Mouse (Mus musculus): ENCODE data around the gene Per3. TPM values are rescaled to one million over a fixed set of nuclear protein-coding genes. Genes with fewer than 3 reads are reported as not detected.
"Not testable (repeated sequence)": the region's sequence is repeated elsewhere in the genome, so short reads cannot be mapped to it uniquely, and the experiment has no call there.

Per3 gene
- polyA plus RNA-seq, 1 experiment from 2014 or later = 6.9 TPM

- no peak for ATAC-seq (replicated peaks; ENCODE audit: extremely low read depth, insufficient read depth, low FRiP score)
- peak overlapping the region; percentile 80 for H3K4me3 ChIP-seq (ENCODE audit: low read length)
- peaks cover 7% of the 10 kb centered on the region; the same call in 1 of the 2 replicates for H3K36me3 ChIP-seq (ENCODE audit: control insufficient read depth, insufficient read depth)
- 0 out of 2 replicates have a peak overlapping the region, but pooled peaks have one; percentile 51 for H3K9ac ChIP-seq (ENCODE audit: low read length)
- WGBS = 3% methylated on average over 21 of the region's 21 CpGs
- H3K4me2 ChIP-seq (ENCODE audit: low read depth, low read length) = peak overlapping the region; percentile 99
- no peak overlapping the region for H3K27ac ChIP-seq (ENCODE audit: low read length)
- H3K9me3 ChIP-seq (replicated peaks; ENCODE audit: control insufficient read depth, low read length) = no peaks in the 10 kb centered on the region
- H3K4me1 ChIP-seq (ENCODE audit: control insufficient read depth, insufficient read depth, low read length) = peaks cover 19% of the 10 kb centered on the region
- no peaks in the 10 kb centered on the region for H3K27me3 ChIP-seq (ENCODE audit: control insufficient read depth, insufficient read depth, low read length)
These were observed 592 bp upstream of the Per3 start for GRCm38 (mm10) chr4:151044944-151045570.

- H3K4me1 ChIP-seq (ENCODE audit: control insufficient read depth, insufficient read depth, low read length) = peaks cover 19% of the 10 kb centered on the region
- peak overlapping the region; percentile 99 for H3K4me2 ChIP-seq (ENCODE audit: low read depth, low read length)
- no peaks in the 10 kb centered on the region for H3K27me3 ChIP-seq (ENCODE audit: control insufficient read depth, insufficient read depth, low read length)
- no peak overlapping the region for H3K27ac ChIP-seq (ENCODE audit: low read length)
- no peak overlapping the region; the same call in 1 of the 2 replicates for H3K9ac ChIP-seq (ENCODE audit: low read length)
- no peaks in the 10 kb centered on the region for H3K9me3 ChIP-seq (replicated peaks; ENCODE audit: control insufficient read depth, low read length)
- 0 out of 2 replicates have a peak, but pooled peaks cover 3% of the 10 kb centered on the region for H3K36me3 ChIP-seq (ENCODE audit: control insufficient read depth, insufficient read depth)
- WGBS = 48% methylated on average over 5 of the region's 5 CpGs
- ATAC-seq (replicated peaks; ENCODE audit: extremely low read depth, insufficient read depth, low FRiP score) = no peak
- peak overlapping the region; percentile 80 for H3K4me3 ChIP-seq (ENCODE audit: low read length)
These were observed 1.2 kb downstream of the Per3 start for GRCm38 (mm10) chr4:151043281-151043680.

GRCm38 (mm10) chr4:151041506-151041905 is 3.0 kb downstream of the Per3 start:
- H3K9ac ChIP-seq (ENCODE audit: low read length) = no peak overlapping the region
- H3K36me3 ChIP-seq (ENCODE audit: control insufficient read depth, insufficient read depth) = no peaks in the 10 kb centered on the region
- H3K27me3 ChIP-seq (ENCODE audit: control insufficient read depth, insufficient read depth, low read length) = no peaks in the 10 kb centered on the region
- H3K4me3 ChIP-seq (ENCODE audit: low read length) = no peak overlapping the region
- H3K9me3 ChIP-seq (replicated peaks; ENCODE audit: control insufficient read depth, low read length) = no peaks in the 10 kb centered on the region
- no peak for ATAC-seq (replicated peaks; ENCODE audit: extremely low read depth, insufficient read depth, low FRiP score)
- H3K4me1 ChIP-seq (ENCODE audit: control insufficient read depth, insufficient read depth, low read length) = peaks cover 19% of the 10 kb centered on the region
- 0 out of 2 replicates have a peak overlapping the region, but pooled peaks have one; percentile 7 for H3K27ac ChIP-seq (ENCODE audit: low read length)
- H3K4me2 ChIP-seq (ENCODE audit: low read depth, low read length) = peak overlapping the region; percentile 34; the same call in 1 of the 2 replicates
- WGBS = 52% methylated on average over 5 of the region's 5 CpGs

GRCm38 (mm10) chr4:151037800-151038199 is 6.7 kb downstream of the Per3 start:
- Histone ChIP-seq H3K4me2 (ENCODE audit: low read depth, low read length) (no peak overlapping the region), H3K27me3 (ENCODE audit: control insufficient read depth, insufficient read depth, low read length) (no peaks in the 10 kb centered on the region), H3K36me3 (ENCODE audit: control insufficient read depth, insufficient read depth) (no peaks in the 10 kb centered on the region), H3K9ac (ENCODE audit: low read length) (no peak overlapping the region), H3K27ac (ENCODE audit: low read length) (no peak overlapping the region), H3K9me3 (replicated peaks; ENCODE audit: control insufficient read depth, low read length) (no peaks in the 10 kb centered on the region), H3K4me1 (ENCODE audit: control insufficient read depth, insufficient read depth, low read length) (peaks cover 8% of the 10 kb centered on the region), H3K4me3 (ENCODE audit: low read length) (no peak overlapping the region)
- WGBS = 83% methylated on average over 11 of the region's 11 CpGs
- ATAC-seq (replicated peaks; ENCODE audit: extremely low read depth, insufficient read depth, low FRiP score) = no peak

GRCm38 (mm10) chr4:151036521-151036920 is 7.9 kb downstream of the Per3 start:
- H3K36me3 ChIP-seq (ENCODE audit: control insufficient read depth, insufficient read depth) = no peaks in the 10 kb centered on the region
- no peak overlapping the region for H3K27ac ChIP-seq (ENCODE audit: low read length)
- no peak overlapping the region for H3K4me3 ChIP-seq (ENCODE audit: low read length)
- ATAC-seq (replicated peaks; ENCODE audit: extremely low read depth, insufficient read depth, low FRiP score) = no peak
- no peak overlapping the region for H3K9ac ChIP-seq (ENCODE audit: low read length)
- 79% methylated on average over 7 of the region's 7 CpGs for WGBS
- H3K9me3 ChIP-seq (replicated peaks; ENCODE audit: control insufficient read depth, low read length) = no peaks in the 10 kb centered on the region
- peaks cover 5% of the 10 kb centered on the region for H3K4me1 ChIP-seq (ENCODE audit: control insufficient read depth, insufficient read depth, low read length)
- no peaks in the 10 kb centered on the region for H3K27me3 ChIP-seq (ENCODE audit: control insufficient read depth, insufficient read depth, low read length)
- H3K4me2 ChIP-seq (ENCODE audit: low read depth, low read length) = no peak overlapping the region

- 50% methylated on average over 6 of the region's 6 CpGs for WGBS
- H3K27me3 ChIP-seq (ENCODE audit: control insufficient read depth, insufficient read depth, low read length) = no peaks in the 10 kb centered on the region
- no peaks in the 10 kb centered on the region for H3K9me3 ChIP-seq (replicated peaks; ENCODE audit: control insufficient read depth, low read length)
- H3K4me1 ChIP-seq (ENCODE audit: control insufficient read depth, insufficient read depth, low read length) = 0 out of 2 replicates have a peak, but pooled peaks cover 2% of the 10 kb centered on the region
- peaks cover 2% of the 10 kb centered on the region; the same call in 1 of the 2 replicates for H3K36me3 ChIP-seq (ENCODE audit: control insufficient read depth, insufficient read depth)
- 0 out of 2 replicates have a peak, but pooled peaks have one; percentile 23 for ATAC-seq (replicated peaks; ENCODE audit: extremely low read depth, insufficient read depth, low FRiP score)
- no peak overlapping the region for H3K4me3 ChIP-seq (ENCODE audit: low read length)
- H3K9ac ChIP-seq (ENCODE audit: low read length) = no peak overlapping the region
- no peak overlapping the region for H3K4me2 ChIP-seq (ENCODE audit: low read depth, low read length)
- no peak overlapping the region for H3K27ac ChIP-seq (ENCODE audit: low read length)
These were observed 17.5 kb downstream of the Per3 start for GRCm38 (mm10) chr4:151027001-151027400.

GRCm38 (mm10) chr4:151024152-151024551 is 20.3 kb downstream of the Per3 start:
- Histone ChIP-seq H3K36me3 (ENCODE audit: control insufficient read depth, insufficient read depth) (peaks cover 2% of the 10 kb centered on the region; the same call in 1 of the 2 replicates), H3K27me3 (ENCODE audit: control insufficient read depth, insufficient read depth, low read length) (no peaks in the 10 kb centered on the region), H3K4me3 (ENCODE audit: low read length) (no peak overlapping the region), H3K9ac (ENCODE audit: low read length) (no peak overlapping the region), H3K27ac (ENCODE audit: low read length) (no peak overlapping the region), H3K4me2 (ENCODE audit: low read depth, low read length) (no peak overlapping the region), H3K9me3 (replicated peaks; ENCODE audit: control insufficient read depth, low read length) (no peaks in the 10 kb centered on the region), H3K4me1 (ENCODE audit: control insufficient read depth, insufficient read depth, low read length) (0 out of 2 replicates have a peak, but pooled peaks cover 2% of the 10 kb centered on the region)
- WGBS = 41% methylated on average over 9 of the region's 9 CpGs
- ATAC-seq (replicated peaks; ENCODE audit: extremely low read depth, insufficient read depth, low FRiP score) = no peak

- ATAC-seq (replicated peaks; ENCODE audit: extremely low read depth, insufficient read depth, low FRiP score) = not testable (repeated sequence)
These were observed 27.1 kb downstream of the Per3 start for GRCm38 (mm10) chr4:151017356-151017755.

GRCm38 (mm10) chr4:151015946-151016345 is 28.5 kb downstream of the Per3 start:
- no peaks in the 10 kb centered on the region for H3K4me1 ChIP-seq (ENCODE audit: control insufficient read depth, insufficient read depth, low read length)
- H3K9ac ChIP-seq (ENCODE audit: low read length) = no peak overlapping the region
- no peak for ATAC-seq (replicated peaks; ENCODE audit: extremely low read depth, insufficient read depth, low FRiP score)
- no peak overlapping the region for H3K4me3 ChIP-seq (ENCODE audit: low read length)
- no peaks in the 10 kb centered on the region for H3K27me3 ChIP-seq (ENCODE audit: control insufficient read depth, insufficient read depth, low read length)
- H3K36me3 ChIP-seq (ENCODE audit: control insufficient read depth, insufficient read depth) = peaks cover 11% of the 10 kb centered on the region
- WGBS = 85% methylated on average over 10 of the region's 10 CpGs
- H3K4me2 ChIP-seq (ENCODE audit: low read depth, low read length) = no peak overlapping the region
- H3K9me3 ChIP-seq (replicated peaks; ENCODE audit: control insufficient read depth, low read length) = no peaks in the 10 kb centered on the region
- H3K27ac ChIP-seq (ENCODE audit: low read length) = no peak overlapping the region

More at GRCm38 (mm10) chr4:151017356-151017755, 27.1 kb downstream of the Per3 start:
- H3K4me2 ChIP-seq (ENCODE audit: low read depth, low read length); H3K9ac ChIP-seq (ENCODE audit: low read length); H3K27ac ChIP-seq (ENCODE audit: low read length); H3K4me3 ChIP-seq (ENCODE audit: low read length); H3K9me3 ChIP-seq (replicated peaks; ENCODE audit: control insufficient read depth, low read length); H3K27me3 ChIP-seq (ENCODE audit: control insufficient read depth, insufficient read depth, low read length); H3K4me1 ChIP-seq (ENCODE audit: control insufficient read depth, insufficient read depth, low read length): not testable (repeated sequence)
- peaks cover 11% of the 10 kb centered on the region for H3K36me3 ChIP-seq (ENCODE audit: control insufficient read depth, insufficient read depth)
- 84% methylated on average over 1 of the region's 1 CpGs for whole genome bisulfite sequencing

All from heart, embryonic 16.5 days (tissue).